Mouse (Mus musculus): Measurements from ENCODE around the gene Nme4.

Gene Nme4

GRCm38 (mm10) chr17:26068024-26068830, 27.2 kb downstream of the Nme4 start:
- DNase-seq (ENCODE audit: low read depth, low spot score), result peak; percentile 32

GRCm38 (mm10) chr17:26066488-26067020, 28.8 kb downstream of the Nme4 start:
- DNase-seq (ENCODE audit: low read depth, low spot score), result no peak

GRCm38 (mm10) chr17:26064916-26065315, 30.5 kb downstream of the Nme4 start:
- DNase-seq (ENCODE audit: low read depth, low spot score), result no peak

GRCm38 (mm10) chr17:26057787-26058567, 37.4 kb downstream of the Nme4 start:
- no peak for DNase-seq (ENCODE audit: low read depth, low spot score)

GRCm38 (mm10) chr17:26057278-26057677, 38.1 kb downstream of the Nme4 start:
- DNase-seq (ENCODE audit: low read depth, low spot score), result no peak

GRCm38 (mm10) chr17:26055164-26055563, 40.2 kb downstream of the Nme4 start:
- no peak for DNase-seq (ENCODE audit: low read depth, low spot score)

GRCm38 (mm10) chr17:26054133-26054845, 41.1 kb downstream of the Nme4 start:
- no peak for DNase-seq (ENCODE audit: low read depth, low spot score)

GRCm38 (mm10) chr17:26052706-26053105, 42.7 kb downstream of the Nme4 start:
- DNase-seq (ENCODE audit: low read depth, low spot score), result no peak

GRCm38 (mm10) chr17:26052074-26052473, 43.3 kb downstream of the Nme4 start:
- DNase-seq (ENCODE audit: low read depth, low spot score), result no peak

- no peak for DNase-seq (ENCODE audit: low read depth, low spot score)
Observed at GRCm38 (mm10) chr17:26048118-26048517, 47.3 kb downstream of the Nme4 start.

GRCm38 (mm10) chr17:26046253-26046997, 49.0 kb downstream of the Nme4 start:
- DNase-seq (ENCODE audit: low read depth, low spot score), result no peak

GRCm38 (mm10) chr17:26045285-26045684, 50.1 kb downstream of the Nme4 start:
- DNase-seq (ENCODE audit: low read depth, low spot score), result no peak

GRCm38 (mm10) chr17:26043249-26043636, 52.2 kb downstream of the Nme4 start:
- no peak for DNase-seq (ENCODE audit: low read depth, low spot score)

- DNase-seq (ENCODE audit: low read depth, low spot score), result no peak
Observed at GRCm38 (mm10) chr17:26042599-26043248, 52.7 kb downstream of the Nme4 start.
